Comparison of ENCODE assay signal across 8 mouse cellular contexts in genomic region chr15:25622200-25622866, GRCm38 (mm10). TPM values are rescaled to one million over a fixed set of nuclear protein-coding genes. Genes with fewer than 3 reads are reported as not detected.
DNase-seq lines count a peak whose midpoint lies in the region; TF ChIP-seq lines count a peak whose summit lies in the region.

TSS of gene Myo10 (plus strand) at chr15:25622525.

- intact Hi-C loops in left cerebral cortex, adult 2 months (cut with DNase I) = loop anchor here (5.0 kb wide), 2 partner anchors 90 to 180 kb away; no protein-coding TSS in a partner anchor

- peak; percentile 100 for DNase-seq in adrenal gland, adult 18-20 months (ENCODE audit: low spot score in 2 of 2)
- DNase-seq in embryo, embryonic 10.5 days (ENCODE audit: low spot score) = peak; percentile 100
- peak; percentile 100 for DNase-seq in gastrocnemius, postnatal 10 days
- DNase-seq in hindlimb bud, embryonic 11.5 days (ENCODE audit: extremely low spot score, low read depth, low spot score) = peak; percentile 98
- peak; percentile 87 to 90 for DNase-seq in left cerebral cortex, adult 2 months (ENCODE audit: extremely low spot score in 1 of 2, low spot score in 2 of 2)
- peak; percentile 99 for DNase-seq in retina, postnatal 7 days (ENCODE audit: low read depth, low spot score)
- peak; percentile 100 for DNase-seq in urinary bladder, adult 18-20 months (ENCODE audit: low spot score in 2 of 2)

- H3K79me2 ChIP-seq in macrophage (ENCODE audit: inconsistent target) = peaks cover 24% of the 10 kb centered on the region; the same call in 1 of the 2 replicates

- WGBS in macrophage (ENCODE audit: missing documents) = under 1% methylated on average over 53 of the region's 53 CpGs

- H3K27ac ChIP-seq in left cerebral cortex, adult 2 months = peak within 1 kb of the TSS; percentile 60
- H3K27ac ChIP-seq in macrophage = no peak within 1 kb of the TSS

- H3K36me3 ChIP-seq in macrophage (ENCODE audit: inconsistent target) = no peaks in the 10 kb centered on the region

- peak within 1 kb of the TSS; percentile 70 for H3K4me3 ChIP-seq in left cerebral cortex, adult 2 months
- H3K4me3 ChIP-seq in macrophage (ENCODE audit: inconsistent target) = peak within 1 kb of the TSS; percentile 46

- no peak; the same call in 1 of the 2 replicates for TF ChIP-seq CTCF in left cerebral cortex, adult 2 months (IDR thresholded peaks at IDR 0.05)

RNA-seq across cellular contexts. Expression of gene Myo10, which starts in this region (rescaled TPM):
- 10 to 100 TPM; 79.9 to 80.3 TPM for total RNA-seq in adrenal gland, adult 18-20 months (2021)
- 10 to 100 TPM; 63.8 to 70.8 TPM for total RNA-seq in gastrocnemius, postnatal 10 days (2021)
- 10 to 100 TPM; 42.1 to 46.9 TPM for total RNA-seq in left cerebral cortex, adult 2 months (2021)
- total RNA-seq in macrophage (2018; cell fraction: chromatin; rRNA removed) = 1,000 to 10,000 TPM in 1 of 26 experiments, 100 to 1,000 TPM in 16, 10 to 100 TPM in 9; 54.0 to 1,244 (median 120) TPM
- 10 to 100 TPM; 13.1 to 70.8 (median 23.9) TPM for total RNA-seq in macrophage (2018; cell fraction: cytosol; rRNA removed)
- total RNA-seq in macrophage (2018; cell fraction: nucleus; rRNA removed) = 100 to 1,000 TPM in 6 of 26 experiments, 10 to 100 TPM in 20; 26.5 to 518 (median 59.4) TPM
- polyA plus RNA-seq in macrophage (2018) = 15.0 to 27.3 TPM (median 16.4 TPM) in 3 replicates
